Mouse (Mus musculus): ENCODE measurements around the gene Tpgs1.

Tpgs1 gene

DNA sequence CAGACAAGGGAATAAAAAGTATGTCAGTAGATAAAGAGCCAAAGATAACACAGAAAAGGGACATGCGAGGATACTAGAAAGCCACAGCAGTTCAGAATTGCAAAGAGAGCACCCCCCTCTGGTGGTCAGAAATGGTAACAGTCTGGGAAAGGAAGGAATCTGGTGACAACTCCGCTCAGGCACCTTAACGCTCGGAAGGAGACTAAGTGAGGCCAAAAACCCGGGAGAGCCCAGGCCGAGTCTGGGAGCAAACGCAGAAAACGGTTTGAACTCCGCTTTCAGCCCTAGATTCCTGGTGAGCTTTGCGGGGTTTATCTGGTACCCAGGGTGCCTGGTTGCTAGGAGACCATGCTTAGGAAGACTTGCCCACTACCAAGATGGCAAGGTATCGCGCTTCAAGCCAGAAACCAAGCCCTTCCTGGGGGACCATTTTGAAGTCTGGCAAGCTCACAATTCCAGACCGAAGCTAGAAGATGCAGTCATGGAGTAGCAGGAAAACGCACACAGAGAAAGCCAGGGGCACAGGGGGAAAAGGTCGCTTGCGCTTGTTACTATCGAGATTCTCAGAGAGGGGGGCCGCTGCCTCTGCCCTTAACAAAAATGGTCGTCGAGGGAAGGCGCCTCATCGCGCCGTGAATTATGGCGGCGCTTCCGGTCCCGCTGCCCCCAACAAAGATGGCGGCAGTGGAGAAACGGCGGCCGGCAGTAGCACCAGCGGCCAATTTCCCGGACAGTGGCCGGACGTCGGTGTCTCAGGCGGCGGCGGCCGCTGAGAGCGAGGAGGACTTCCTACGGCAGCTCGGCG, at the start of gene Tpgs1:
Gene Tpgs1, plus strand, starts transcription at position 599 of the 805 bp plus-strand sequence.
- peak; percentile 73 for ATAC-seq (ENCODE audit: insufficient number of reproducible peaks, low FRiP score, low TSS enrichment)

GRCm38 (mm10) chr10:79623950-79624349, 45.2 kb upstream of the Tpgs1 start:
- ATAC-seq (ENCODE audit: insufficient number of reproducible peaks, low FRiP score, low TSS enrichment), result no peak

DNA sequence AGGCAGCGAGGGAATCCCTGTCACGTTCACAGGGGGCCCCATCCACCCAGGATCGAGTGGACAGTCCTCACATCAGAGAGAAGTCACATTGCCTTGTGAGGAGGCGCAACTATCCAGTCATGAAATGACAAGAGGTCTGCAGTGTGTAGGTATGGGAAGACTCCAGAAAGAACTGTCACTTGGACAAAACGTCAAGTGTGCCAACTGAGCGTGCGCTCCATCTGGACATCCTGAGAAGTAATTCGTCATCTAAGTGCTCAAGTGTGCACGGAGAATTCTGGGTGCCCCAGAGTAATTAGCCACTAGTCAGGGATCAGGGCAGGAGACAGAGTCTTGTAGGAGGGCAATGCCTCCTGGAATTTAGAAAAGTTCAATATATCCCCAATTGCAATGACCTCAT, 43.8 kb upstream of the Tpgs1 start:
- ATAC-seq (ENCODE audit: insufficient number of reproducible peaks, low FRiP score, low TSS enrichment), result no peak

DNA sequence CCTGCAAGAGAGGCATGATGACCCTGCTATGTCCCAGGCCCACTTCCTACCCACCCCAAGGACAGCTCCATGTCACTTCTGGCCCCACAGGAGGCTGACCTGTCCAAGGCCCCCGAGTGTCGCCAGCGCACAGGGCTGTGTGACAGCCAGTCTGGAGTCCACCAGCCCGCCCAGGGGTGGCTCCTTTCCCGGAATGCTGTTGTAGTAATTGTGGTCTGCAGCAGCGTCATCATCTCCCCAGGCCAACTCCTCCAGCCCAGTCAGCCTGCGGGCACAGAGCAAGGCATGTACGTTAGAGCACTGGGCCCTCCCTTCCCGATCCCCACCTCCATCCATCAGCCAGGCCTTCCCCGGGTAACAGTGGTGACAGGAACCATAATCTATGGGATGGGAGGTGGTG, 43.0 kb upstream of the Tpgs1 start:
- no peak for ATAC-seq (ENCODE audit: insufficient number of reproducible peaks, low FRiP score, low TSS enrichment)

DNA sequence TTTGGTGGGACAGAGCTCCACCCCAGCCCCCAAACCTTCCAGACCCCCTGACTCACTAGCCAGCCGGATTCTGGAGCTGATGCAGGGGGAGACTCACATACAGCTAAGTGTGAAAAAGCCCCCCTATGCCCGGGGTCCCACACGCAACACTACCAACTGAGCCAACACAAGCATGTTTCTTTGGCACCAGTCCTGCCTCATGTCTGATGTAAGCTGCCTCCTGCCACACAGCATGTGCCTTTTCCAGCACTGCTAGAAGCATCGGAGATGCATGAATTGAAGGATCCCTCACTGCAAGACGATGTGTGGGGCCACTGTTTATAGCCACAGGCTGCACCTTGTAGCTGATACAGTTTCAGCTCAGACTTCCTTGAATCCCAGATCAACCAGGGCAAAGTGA, 40.8 kb upstream of the Tpgs1 start:
- no peak for ATAC-seq (ENCODE audit: insufficient number of reproducible peaks, low FRiP score, low TSS enrichment)

GRCm38 (mm10) chr10:79631432-79631831, 37.7 kb upstream of the Tpgs1 start:
- no peak for ATAC-seq (ENCODE audit: insufficient number of reproducible peaks, low FRiP score, low TSS enrichment)

DNA sequence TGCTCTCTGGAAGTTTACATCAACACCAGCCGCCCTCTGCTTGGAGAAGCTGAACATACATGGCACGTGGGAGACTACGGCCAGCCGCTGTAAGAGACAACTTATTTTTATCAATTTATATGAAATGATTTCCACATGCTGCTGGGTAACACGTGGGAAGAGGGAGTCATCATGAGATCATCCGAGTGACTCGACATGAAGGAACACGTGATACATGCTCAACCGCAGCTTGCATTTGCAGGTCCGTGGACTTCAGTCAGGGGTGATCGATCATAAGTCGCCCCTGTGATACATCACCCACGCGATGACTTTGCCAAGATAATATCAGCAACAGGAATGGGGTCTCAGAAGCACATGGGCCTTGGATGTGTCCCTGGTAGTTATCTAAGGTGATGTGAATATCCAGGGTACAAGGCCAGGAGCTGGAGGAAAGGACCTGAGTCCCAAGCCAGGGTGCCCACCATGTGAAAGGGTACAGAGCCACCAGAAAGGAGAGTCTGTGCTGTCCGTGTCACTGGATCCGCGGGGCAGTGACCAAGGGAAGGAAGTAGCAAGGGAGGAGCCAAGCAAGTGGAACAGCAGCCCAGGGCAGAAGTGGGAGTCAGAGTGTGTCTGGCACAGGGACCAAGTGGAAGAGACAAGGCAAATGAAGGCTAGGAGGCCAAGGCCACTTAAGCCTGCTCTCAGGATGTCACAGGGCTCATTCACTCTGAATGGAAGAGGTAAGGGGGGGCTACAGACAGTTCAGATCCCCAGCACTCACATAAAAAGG, 36.0 kb upstream of the Tpgs1 start:
- ATAC-seq (ENCODE audit: insufficient number of reproducible peaks, low FRiP score, low TSS enrichment), result no peak

DNA sequence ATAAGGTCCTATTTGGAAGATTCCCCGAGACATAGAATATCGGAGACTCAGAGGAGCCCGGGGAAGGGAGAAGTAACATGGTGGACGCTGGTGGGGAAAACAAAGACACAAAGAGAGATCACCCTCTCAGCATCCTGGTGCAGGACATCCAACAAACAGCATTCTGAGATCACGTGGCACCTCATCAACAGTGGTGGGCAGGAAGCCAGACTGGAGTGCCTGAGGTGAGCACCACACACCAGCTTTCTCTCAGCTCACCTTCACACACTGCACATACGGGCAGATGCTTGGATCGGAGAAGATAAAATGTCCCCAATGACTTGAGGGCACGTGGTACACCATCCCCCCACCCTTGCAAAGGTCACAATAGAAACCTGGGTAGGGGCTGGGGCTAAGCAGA, 32.9 kb upstream of the Tpgs1 start:
- ATAC-seq (ENCODE audit: insufficient number of reproducible peaks, low FRiP score, low TSS enrichment), result no peak

DNA sequence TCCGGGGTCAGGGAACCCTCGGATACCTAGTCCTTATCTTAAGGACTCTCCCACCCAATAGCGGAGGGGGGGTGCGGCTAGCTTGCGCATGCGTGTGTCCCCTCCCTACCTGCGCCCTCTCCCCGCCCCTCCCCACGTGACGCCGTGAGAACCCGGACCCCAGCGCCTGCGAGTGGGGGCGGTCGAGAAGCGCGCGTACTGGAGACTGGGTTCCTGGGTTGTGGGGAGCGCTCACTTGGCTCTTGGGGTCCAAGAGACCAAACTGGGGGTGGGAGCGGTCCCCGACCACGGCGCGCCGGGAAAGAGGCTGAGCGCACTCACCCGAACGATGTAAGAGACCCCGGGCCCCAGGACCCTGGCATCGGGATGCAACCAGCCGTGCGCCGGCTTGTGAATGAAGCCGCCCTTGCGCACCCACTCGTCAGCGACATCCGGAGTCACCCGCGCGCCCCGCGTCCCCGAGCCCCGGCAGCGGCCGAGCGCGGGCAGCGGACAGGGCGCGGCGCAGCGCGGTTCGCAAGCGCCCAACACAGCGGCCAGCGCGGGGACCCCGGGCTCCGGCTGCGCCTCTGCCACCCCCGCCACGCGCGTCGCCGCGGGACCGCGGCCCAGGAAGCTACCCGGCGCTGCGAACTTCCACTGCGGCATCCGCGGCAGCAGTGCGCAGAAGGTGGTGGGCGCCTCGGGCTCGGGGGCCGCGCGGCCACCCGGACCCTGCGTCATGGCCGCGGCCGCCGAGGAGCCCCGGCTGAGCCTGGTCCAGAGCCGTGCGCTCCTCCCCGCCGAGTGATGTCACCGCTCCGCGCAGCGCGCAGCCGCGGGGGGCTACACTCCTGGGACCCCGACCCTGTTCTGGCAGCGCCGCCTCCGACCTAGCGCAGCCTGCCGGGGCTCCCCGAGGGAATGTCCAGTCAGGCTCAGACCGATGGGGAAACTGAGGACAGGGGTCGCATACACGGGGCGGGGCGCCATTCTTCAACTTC, 31.8 kb upstream of the Tpgs1 start, which contains the start of gene Shc2:
Gene Shc2, minus strand, starts transcription at position 791 of the 983 bp plus-strand sequence.
- peak; percentile 70 for ATAC-seq (ENCODE audit: insufficient number of reproducible peaks, low FRiP score, low TSS enrichment)

DNA sequence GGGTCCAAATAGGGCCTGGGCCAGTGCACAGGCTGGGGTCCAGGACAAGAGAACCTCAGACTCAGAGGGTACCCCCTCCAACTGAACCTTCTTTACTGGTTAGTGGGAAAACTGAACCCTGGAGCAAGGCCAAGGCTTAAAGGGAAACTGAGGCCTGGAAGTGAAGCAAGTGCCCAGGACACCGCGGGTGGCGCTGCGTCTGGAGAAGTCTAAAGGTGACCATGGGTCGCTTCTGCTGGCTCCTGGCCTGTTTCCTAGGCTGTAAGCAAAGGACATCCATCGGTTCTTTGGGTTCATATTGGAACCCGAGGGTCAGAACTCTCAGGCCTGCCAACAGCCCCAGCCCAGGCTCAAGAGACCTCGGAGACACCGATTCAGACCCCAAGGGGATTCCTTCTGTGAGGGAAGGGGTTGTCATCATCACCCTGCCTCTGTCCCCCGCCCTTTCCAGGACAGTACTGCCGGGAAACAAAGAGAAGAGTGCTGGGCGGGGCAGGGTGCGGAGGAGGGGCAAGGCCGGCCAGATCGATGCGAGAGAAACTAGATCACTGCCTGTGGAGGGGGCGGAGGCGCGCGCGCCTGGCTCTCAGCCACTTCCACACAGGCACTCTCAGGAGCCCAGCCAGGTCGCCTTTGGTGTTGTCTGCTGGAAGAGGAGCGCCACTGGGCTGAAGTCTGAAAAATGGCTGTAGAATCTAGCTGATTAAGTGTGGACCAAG, 30.5 kb upstream of the Tpgs1 start:
- ATAC-seq (ENCODE audit: insufficient number of reproducible peaks, low FRiP score, low TSS enrichment), result 0 out of 2 replicates have a peak, but pooled peaks have one; percentile 9

- ATAC-seq (ENCODE audit: insufficient number of reproducible peaks, low FRiP score, low TSS enrichment), result no peak
These were observed 23.5 kb upstream of the Tpgs1 start, which contains the start of gene Odf3l2 for GRCm38 (mm10) chr10:79645711-79646110. TSS of gene Odf3l2 (minus strand) at chr10:79645738.

DNA sequence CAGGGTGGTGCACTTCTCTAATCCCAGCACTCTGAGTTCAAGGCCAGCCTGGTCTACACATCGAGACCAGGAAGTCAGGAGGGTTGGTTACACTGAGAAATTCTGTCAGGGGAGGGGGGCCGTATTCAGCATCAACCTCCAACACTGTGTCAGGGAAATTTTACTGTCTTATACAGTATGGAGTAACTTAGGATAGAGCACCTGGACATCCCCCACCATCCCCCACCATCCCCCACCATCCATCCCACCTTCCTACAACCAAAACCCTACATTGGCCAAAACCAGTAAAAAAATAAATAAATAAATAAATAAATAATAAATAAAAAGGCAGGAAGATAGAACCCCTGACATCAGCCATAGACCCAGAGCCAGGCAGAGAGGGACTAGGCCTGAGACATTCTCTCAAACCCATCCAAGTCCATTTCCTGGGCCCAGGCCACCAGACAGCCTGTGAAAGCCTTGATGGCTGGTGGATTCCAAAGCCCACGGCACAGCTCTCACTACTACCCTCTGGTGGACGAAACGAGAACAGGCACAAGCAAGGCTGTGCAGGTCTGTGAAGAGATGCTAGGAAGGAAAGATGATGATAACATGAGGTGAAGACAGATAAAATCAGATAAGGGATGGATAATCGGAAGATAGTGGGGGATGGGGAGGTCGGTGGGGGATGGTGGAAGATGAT, 20.0 kb upstream of the Tpgs1 start:
- peak; percentile 75 for ATAC-seq (ENCODE audit: insufficient number of reproducible peaks, low FRiP score, low TSS enrichment)

- no peak for ATAC-seq (ENCODE audit: insufficient number of reproducible peaks, low FRiP score, low TSS enrichment)
These were observed 16.4 kb upstream of the Tpgs1 start for GRCm38 (mm10) chr10:79652789-79653188.

GRCm38 (mm10) chr10:79654946-79655395, 14.2 kb upstream of the Tpgs1 start:
- ATAC-seq (ENCODE audit: insufficient number of reproducible peaks, low FRiP score, low TSS enrichment), result no peak

DNA sequence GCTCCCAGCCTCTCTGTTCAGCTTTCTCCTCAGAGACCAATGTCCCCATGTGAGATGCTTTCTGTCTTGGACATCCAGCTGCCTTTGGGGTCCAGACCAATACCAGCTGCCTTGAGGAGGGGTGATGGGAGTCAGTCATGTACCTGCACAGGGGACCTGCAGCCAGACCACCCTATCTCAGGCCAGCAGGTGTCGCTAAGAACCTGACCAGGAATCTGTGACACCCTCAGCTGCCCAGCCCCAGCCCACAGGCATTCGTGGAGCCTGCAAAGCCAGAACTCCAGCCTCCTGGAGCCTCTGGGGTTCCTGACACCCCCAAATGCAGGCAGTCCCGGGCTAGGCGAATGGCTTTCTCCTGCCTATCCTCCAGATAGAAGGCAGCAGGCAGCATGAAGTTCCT, 10.3 kb upstream of the Tpgs1 start:
- no peak for ATAC-seq (ENCODE audit: insufficient number of reproducible peaks, low FRiP score, low TSS enrichment)

- no peak for ATAC-seq (ENCODE audit: insufficient number of reproducible peaks, low FRiP score, low TSS enrichment)
These were observed 8.9 kb upstream of the Tpgs1 start for GRCm38 (mm10) chr10:79660298-79660697.

GRCm38 (mm10) chr10:79661861-79662260, 7.3 kb upstream of the Tpgs1 start:
- ATAC-seq (ENCODE audit: insufficient number of reproducible peaks, low FRiP score, low TSS enrichment), result no peak

DNA sequence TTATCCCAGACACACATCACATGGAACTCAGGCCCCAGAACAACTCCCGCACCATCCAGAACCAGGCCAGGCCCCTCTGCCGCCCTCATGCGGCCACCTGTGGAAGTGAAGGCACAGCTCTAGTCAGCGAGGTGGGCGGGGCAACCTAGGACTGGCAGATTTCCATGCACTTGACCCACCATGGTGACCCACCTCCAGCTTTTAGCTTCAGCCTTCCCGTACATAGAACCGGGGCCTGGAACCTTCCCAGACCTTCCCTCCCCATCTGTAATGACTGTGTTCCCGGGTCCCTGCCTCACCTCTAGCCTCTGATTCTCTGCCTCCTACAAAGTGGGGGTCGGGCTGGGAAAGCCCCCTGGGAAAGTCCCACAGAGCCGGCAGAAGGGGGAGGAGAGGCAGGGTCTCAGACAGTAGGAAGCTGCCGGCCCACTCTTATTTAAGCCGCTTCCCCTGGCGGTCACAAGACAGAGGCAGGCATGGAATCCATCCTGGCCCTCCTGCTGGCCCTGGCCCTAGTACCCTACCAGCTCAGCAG, 5.0 kb upstream of the Tpgs1 start, which contains the start of gene Madcam1:
Gene Madcam1, plus strand, starts transcription at position 429 of the 535 bp plus-strand sequence.
- ATAC-seq (ENCODE audit: insufficient number of reproducible peaks, low FRiP score, low TSS enrichment), result peak; percentile 22; the same call in 1 of the 2 replicates

DNA sequence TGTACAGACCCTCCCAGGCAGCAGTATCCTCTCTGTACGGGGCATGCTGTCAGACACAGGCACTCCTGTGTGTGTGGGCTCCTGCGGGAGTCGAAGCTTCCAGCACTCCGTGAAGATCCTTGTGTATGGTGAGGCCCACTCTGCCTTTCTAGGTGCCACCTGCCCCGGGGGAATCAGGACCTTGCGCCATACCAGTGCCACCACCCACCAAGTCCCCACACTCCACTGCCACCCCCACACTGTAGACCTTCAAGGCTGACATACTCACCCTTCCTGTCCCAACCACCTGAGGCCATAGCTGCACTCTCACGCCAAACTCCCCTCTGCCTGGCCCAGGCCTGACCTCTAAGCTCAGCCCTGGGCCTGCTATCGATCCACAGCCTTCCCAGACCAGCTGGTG, 4.1 kb upstream of the Tpgs1 start:
- ATAC-seq (ENCODE audit: insufficient number of reproducible peaks, low FRiP score, low TSS enrichment), result no peak

Data from cerebellum, adult (tissue).